Mouse (Mus musculus): ENCODE measurements around the gene Nsl1. TPM values are rescaled to one million over a fixed set of nuclear protein-coding genes. Genes with fewer than 3 reads are reported as not detected.

The Nsl1 gene
- total RNA-seq, 2 experiments from 2014 or later = 0.60 to 1.2 TPM

GRCm38 (mm10) chr1:191087955-191088354 lies 25.1 kb downstream of the Nsl1 start:
- no peak for DNase-seq (ENCODE audit: low spot score in 2 of 2)

GRCm38 (mm10) chr1:191089355-191089754 lies 26.5 kb downstream of the Nsl1 start:
- no peak for DNase-seq (ENCODE audit: low spot score in 2 of 2)

GRCm38 (mm10) chr1:191092050-191092449 lies 29.2 kb downstream of the Nsl1 start:
- DNase-seq (ENCODE audit: low spot score in 2 of 2) = no peak

- DNase-seq (ENCODE audit: low spot score in 2 of 2) = no peak
Observed at GRCm38 (mm10) chr1:191093578-191093977, 30.8 kb downstream of the Nsl1 start.

- DNase-seq (ENCODE audit: low spot score in 2 of 2) = no peak
Observed at GRCm38 (mm10) chr1:191095019-191095418, 32.2 kb downstream of the Nsl1 start.

- DNase-seq (ENCODE audit: low spot score in 2 of 2) = no peak
Observed at GRCm38 (mm10) chr1:191096871-191097681, 34.3 kb downstream of the Nsl1 start.

- no peak for DNase-seq (ENCODE audit: low spot score in 2 of 2)
Observed at GRCm38 (mm10) chr1:191097802-191098747, 35.3 kb downstream of the Nsl1 start, which contains the start of gene Batf3. Batf3 (plus strand) TSS chr1:191097847.

- DNase-seq (ENCODE audit: low spot score in 2 of 2) = no peak
Observed at GRCm38 (mm10) chr1:191099114-191099513, 36.3 kb downstream of the Nsl1 start.

GRCm38 (mm10) chr1:191099772-191100291 lies 37.0 kb downstream of the Nsl1 start:
- no peak for DNase-seq (ENCODE audit: low spot score in 2 of 2)

GRCm38 (mm10) chr1:191102730-191103370 lies 40.0 kb downstream of the Nsl1 start:
- DNase-seq (ENCODE audit: low spot score in 2 of 2) = no peak

GRCm38 (mm10) chr1:191105246-191105645 lies 42.4 kb downstream of the Nsl1 start:
- no peak for DNase-seq (ENCODE audit: low spot score in 2 of 2)

GRCm38 (mm10) chr1:191107306-191107705 lies 44.5 kb downstream of the Nsl1 start:
- DNase-seq (ENCODE audit: low spot score in 2 of 2) = no peak

- no peak for DNase-seq (ENCODE audit: low spot score in 2 of 2)
Observed at GRCm38 (mm10) chr1:191109907-191110306, 47.1 kb downstream of the Nsl1 start.

GRCm38 (mm10) chr1:191111146-191111545 lies 48.3 kb downstream of the Nsl1 start:
- no peak for DNase-seq (ENCODE audit: low spot score in 2 of 2)

- no peak for DNase-seq (ENCODE audit: low spot score in 2 of 2)
Observed at GRCm38 (mm10) chr1:191114868-191115267, 52.1 kb downstream of the Nsl1 start.

- DNase-seq (ENCODE audit: low spot score in 2 of 2) = no peak
Observed at GRCm38 (mm10) chr1:191115514-191116238, 52.9 kb downstream of the Nsl1 start.

GRCm38 (mm10) chr1:191122744-191123143 lies 59.9 kb downstream of the Nsl1 start:
- no peak for DNase-seq (ENCODE audit: low spot score in 2 of 2)

GRCm38 (mm10) chr1:191123696-191124095 lies 60.9 kb downstream of the Nsl1 start:
- no peak for DNase-seq (ENCODE audit: low spot score in 2 of 2)

GRCm38 (mm10) chr1:191124288-191124687 lies 61.5 kb downstream of the Nsl1 start:
- no peak for DNase-seq (ENCODE audit: low spot score in 2 of 2)

Measured in layer of hippocampus, postnatal 14 days (tissue).